Mouse (Mus musculus): ENCODE data around the gene Tanc1.

DNA sequence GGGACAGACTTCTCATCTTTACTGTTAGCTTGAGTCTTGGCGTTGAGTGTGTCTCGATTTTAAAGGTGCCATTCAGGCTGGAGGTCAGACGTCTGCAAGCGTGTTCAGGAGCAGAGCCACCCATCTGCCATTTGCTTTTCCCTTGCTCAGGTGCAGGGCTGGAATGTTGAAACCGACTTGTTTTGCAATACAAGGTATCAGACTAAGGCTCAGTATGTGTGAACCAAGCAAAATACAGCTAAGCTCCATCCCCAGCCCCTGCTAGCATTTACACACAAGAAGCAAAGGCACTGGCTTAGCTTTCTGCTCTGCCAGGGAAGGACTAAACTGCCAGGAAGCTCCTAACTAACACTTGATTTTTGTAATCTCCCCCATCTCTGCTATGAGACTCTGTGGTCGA, 162.5 kb downstream of the Tanc1 start:
- TF ChIP-seq CTCF (conservative IDR thresholded peaks at IDR 0.05; ENCODE audit: low read length) (no peak), NANOG (IDR thresholded peaks at IDR 0.05; ENCODE audit: borderline replicate concordance, low read length) (no peak), POU5F1 (IDR thresholded peaks at IDR 0.05; ENCODE audit: borderline replicate concordance, low read length) (no peak)

Measured in E14TG2a.4 (cell line).